Mouse (Mus musculus): ENCODE results near the gene Trp73. TPM values are rescaled to one million over a fixed set of nuclear protein-coding genes. Genes with fewer than 3 reads are reported as not detected.

Gene Trp73
- polyA plus RNA-seq, 1 experiment from 2014 or later, result 9.1 TPM

DNA sequence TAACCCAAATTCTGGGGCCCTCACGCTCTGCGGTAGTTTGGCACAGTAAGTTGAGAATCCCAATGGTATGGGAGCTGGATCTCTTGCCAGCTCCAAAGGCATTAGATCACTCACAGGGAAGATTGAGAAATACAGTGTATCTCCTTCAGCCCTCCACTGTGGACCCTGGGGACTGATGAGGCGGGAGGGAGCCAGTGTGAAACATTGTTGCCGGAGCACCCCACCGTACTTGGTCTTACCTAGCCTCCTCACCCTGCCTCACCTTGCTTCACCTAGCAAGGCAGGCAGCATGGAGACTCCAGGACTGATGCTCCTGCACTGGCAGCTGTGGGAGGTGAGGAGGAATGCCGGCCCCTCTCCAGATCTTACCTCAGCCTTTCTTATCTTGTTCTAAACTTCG is 84.5 kb downstream of the Trp73 start:
- H3K27ac ChIP-seq, result no peak overlapping the region
- ATAC-seq (ENCODE audit: low FRiP score), result no peak
- no peak overlapping the region for H3K9ac ChIP-seq

GRCm38 (mm10) chr4:154053065-154053464 is 86.9 kb downstream of the Trp73 start:
- H3K4me3 ChIP-seq (replicated peaks), result no peak overlapping the region
- no peak overlapping the region for H3K9ac ChIP-seq
- no peak overlapping the region for H3K27ac ChIP-seq
- H3K9me3 ChIP-seq, result no peaks in the 10 kb centered on the region
- H3K4me1 ChIP-seq, result no peaks in the 10 kb centered on the region
- no peaks in the 10 kb centered on the region for H3K36me3 ChIP-seq (replicated peaks)
- 72% methylated on average over 4 of the region's 4 CpGs for WGBS
- no peak overlapping the region for H3K4me2 ChIP-seq
- ATAC-seq (ENCODE audit: low FRiP score), result no peak
- H3K27me3 ChIP-seq, result no peaks in the 10 kb centered on the region

More for the DNA sequence above, 84.5 kb downstream of the Trp73 start:
- Histone ChIP-seq H3K4me3 (replicated peaks) (no peak overlapping the region), H3K4me2 (no peak overlapping the region), H3K27me3 (0 out of 2 replicates have a peak, but pooled peaks cover 3% of the 10 kb centered on the region), H3K9me3 (no peaks in the 10 kb centered on the region), H3K4me1 (no peaks in the 10 kb centered on the region), H3K36me3 (replicated peaks) (no peaks in the 10 kb centered on the region)
- 89% methylated on average over 7 of the region's 7 CpGs for WGBS

GRCm38 (mm10) chr4:154051401-154051800 is 88.6 kb downstream of the Trp73 start:
- Histone ChIP-seq H3K9me3 (no peaks in the 10 kb centered on the region), H3K27me3 (no peaks in the 10 kb centered on the region), H3K4me2 (no peak overlapping the region), H3K36me3 (replicated peaks) (no peaks in the 10 kb centered on the region), H3K27ac (no peak overlapping the region), H3K4me1 (no peaks in the 10 kb centered on the region), H3K4me3 (replicated peaks) (no peak overlapping the region), H3K9ac (no peak overlapping the region)
- WGBS, result 82% methylated on average over 3 of the region's 3 CpGs
- no peak for ATAC-seq (ENCODE audit: low FRiP score)

DNA sequence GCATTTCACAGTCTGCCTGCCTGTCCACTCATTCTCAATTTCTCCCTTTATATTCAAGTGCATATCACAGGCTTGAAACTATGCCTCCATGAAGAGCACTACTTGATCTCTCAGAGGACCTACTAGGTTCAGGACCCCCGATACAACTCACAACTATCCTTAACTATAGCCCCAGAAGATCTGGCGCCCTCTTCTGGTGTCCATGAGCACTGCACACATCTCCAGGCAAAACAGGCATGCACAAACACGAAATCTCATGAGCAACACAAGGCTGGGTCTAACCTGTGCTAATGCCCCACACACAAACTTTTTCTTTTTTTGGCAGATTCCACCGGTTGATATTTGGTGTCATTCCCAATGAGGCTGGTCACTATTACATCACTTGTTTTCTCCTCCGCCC is 94.2 kb downstream of the Trp73 start:
- H3K9me3 ChIP-seq, result no peaks in the 10 kb centered on the region; the same call in 1 of the 2 replicates
- H3K4me2 ChIP-seq, result no peak overlapping the region
- H3K36me3 ChIP-seq (replicated peaks), result no peaks in the 10 kb centered on the region
- no peak overlapping the region for H3K27ac ChIP-seq
- H3K4me3 ChIP-seq (replicated peaks), result no peak overlapping the region
- no peak overlapping the region for H3K9ac ChIP-seq
- 71% methylated on average over 5 of the region's 5 CpGs for WGBS
- peaks cover 6% of the 10 kb centered on the region; the same call in 1 of the 2 replicates for H3K27me3 ChIP-seq
- H3K4me1 ChIP-seq, result no peaks in the 10 kb centered on the region
- ATAC-seq (ENCODE audit: low FRiP score), result no peak

DNA sequence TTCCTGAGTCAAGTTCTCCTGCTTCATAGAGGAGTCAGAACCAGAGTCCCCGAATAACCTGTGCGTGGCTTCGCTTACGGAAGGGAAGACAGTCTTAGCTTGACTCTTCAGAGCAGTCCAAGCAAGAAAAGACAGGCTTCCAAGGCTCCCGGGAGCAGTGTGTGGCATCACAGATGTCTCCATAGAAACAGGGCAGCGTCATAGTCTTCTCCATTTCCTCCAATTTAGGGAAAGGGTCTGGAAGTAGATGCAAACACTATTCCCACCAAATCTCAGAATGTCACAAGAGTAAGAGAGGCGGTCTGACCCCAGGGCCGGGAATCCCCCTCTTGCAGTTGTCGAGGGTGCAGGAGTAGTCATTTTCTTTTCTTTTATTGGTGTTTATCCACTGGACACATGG is 97.4 kb downstream of the Trp73 start, which contains the start of gene Ccdc27:
Gene Ccdc27, minus strand, starts transcription at position 101 of the 400 bp plus-strand sequence.
- no peak for ATAC-seq (ENCODE audit: low FRiP score)
- 86% methylated on average over 9 of the region's 9 CpGs for WGBS

DNA sequence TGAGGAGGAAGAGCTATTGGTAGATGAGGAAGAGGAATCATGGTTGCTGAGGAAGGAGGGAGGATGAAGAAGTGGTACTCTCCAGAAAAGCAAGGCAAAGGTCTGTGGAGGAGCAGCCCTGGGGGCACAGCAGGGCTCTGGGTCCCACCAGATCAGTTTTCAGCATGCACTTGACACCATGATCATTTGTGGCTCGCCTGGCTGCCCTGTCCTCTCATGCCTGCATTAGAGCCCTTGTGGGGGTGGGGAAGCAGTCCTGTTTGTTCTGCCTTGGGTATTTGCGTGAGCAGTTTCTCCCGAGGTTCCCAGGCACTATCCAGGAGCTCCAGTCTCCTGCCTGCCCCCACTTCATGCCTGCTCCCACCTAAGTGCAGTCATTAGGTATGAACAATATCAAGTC is 102.9 kb downstream of the Trp73 start:
- ATAC-seq (ENCODE audit: low FRiP score), result no peak
- 50% methylated on average over 3 of the region's 3 CpGs for WGBS
- no peak overlapping the region for H3K27ac ChIP-seq
- H3K36me3 ChIP-seq (replicated peaks), result no peaks in the 10 kb centered on the region
- peaks cover 17% of the 10 kb centered on the region; the same call in 1 of the 2 replicates for H3K27me3 ChIP-seq
- H3K4me2 ChIP-seq, result no peak overlapping the region
- H3K9me3 ChIP-seq, result no peaks in the 10 kb centered on the region
- H3K4me3 ChIP-seq (replicated peaks), result no peak overlapping the region
- no peaks in the 10 kb centered on the region for H3K4me1 ChIP-seq
- no peak overlapping the region for H3K9ac ChIP-seq

More for the DNA sequence above, 97.4 kb downstream of the Trp73 start, which contains the start of gene Ccdc27:
- peaks cover 10% of the 10 kb centered on the region; the same call in 1 of the 2 replicates for H3K27me3 ChIP-seq
- no peaks in the 10 kb centered on the region; the same call in 1 of the 2 replicates for H3K9me3 ChIP-seq
- no peaks in the 10 kb centered on the region for H3K36me3 ChIP-seq (replicated peaks)
- no peaks in the 10 kb centered on the region for H3K4me1 ChIP-seq
- H3K27ac ChIP-seq, result no peak within 1 kb of the TSS
- H3K4me3 ChIP-seq (replicated peaks), result no peak within 1 kb of the TSS
- no peak within 1 kb of the TSS for H3K9ac ChIP-seq
- H3K4me2 ChIP-seq, result no peak within 1 kb of the TSS

- Histone ChIP-seq H3K4me1 (peaks cover 18% of the 10 kb centered on the region), H3K4me3 (replicated peaks) (no peak overlapping the region), H3K9ac (no peak overlapping the region), H3K9me3 (no peaks in the 10 kb centered on the region), H3K27me3 (peaks cover 50% of the 10 kb centered on the region), H3K4me2 (no peak overlapping the region), H3K27ac (no peak overlapping the region), H3K36me3 (replicated peaks) (no peaks in the 10 kb centered on the region)
- no peak for ATAC-seq (ENCODE audit: low FRiP score)
Measured at GRCm38 (mm10) chr4:154028646-154029045, 111.4 kb downstream of the Trp73 start.

GRCm38 (mm10) chr4:154028066-154028465 is 111.9 kb downstream of the Trp73 start:
- H3K27me3 ChIP-seq, result peaks cover 48% of the 10 kb centered on the region
- no peak overlapping the region for H3K9ac ChIP-seq
- H3K36me3 ChIP-seq (replicated peaks), result no peaks in the 10 kb centered on the region
- no peaks in the 10 kb centered on the region for H3K9me3 ChIP-seq
- no peak overlapping the region for H3K4me2 ChIP-seq
- 83% methylated on average over 7 of the region's 7 CpGs for WGBS
- H3K4me1 ChIP-seq, result peaks cover 18% of the 10 kb centered on the region
- H3K27ac ChIP-seq, result no peak overlapping the region
- H3K4me3 ChIP-seq (replicated peaks), result no peak overlapping the region
- ATAC-seq (ENCODE audit: low FRiP score), result no peak

- Histone ChIP-seq H3K9ac (peak overlapping the region; percentile 48; the same call in 1 of the 2 replicates), H3K4me2 (peak overlapping the region; percentile 58), H3K4me3 (replicated peaks) (peak overlapping the region; percentile 30; the same call in 1 of the 2 replicates), H3K27ac (no peak overlapping the region), H3K36me3 (replicated peaks) (peaks cover 11% of the 10 kb centered on the region), H3K9me3 (no peaks in the 10 kb centered on the region), H3K4me1 (peaks cover 18% of the 10 kb centered on the region), H3K27me3 (peaks cover 42% of the 10 kb centered on the region)
- no peak for ATAC-seq (ENCODE audit: low FRiP score)
- 35% methylated on average over 2 of the region's 2 CpGs for WGBS
Measured at GRCm38 (mm10) chr4:154026441-154026761, 113.6 kb downstream of the Trp73 start.

DNA sequence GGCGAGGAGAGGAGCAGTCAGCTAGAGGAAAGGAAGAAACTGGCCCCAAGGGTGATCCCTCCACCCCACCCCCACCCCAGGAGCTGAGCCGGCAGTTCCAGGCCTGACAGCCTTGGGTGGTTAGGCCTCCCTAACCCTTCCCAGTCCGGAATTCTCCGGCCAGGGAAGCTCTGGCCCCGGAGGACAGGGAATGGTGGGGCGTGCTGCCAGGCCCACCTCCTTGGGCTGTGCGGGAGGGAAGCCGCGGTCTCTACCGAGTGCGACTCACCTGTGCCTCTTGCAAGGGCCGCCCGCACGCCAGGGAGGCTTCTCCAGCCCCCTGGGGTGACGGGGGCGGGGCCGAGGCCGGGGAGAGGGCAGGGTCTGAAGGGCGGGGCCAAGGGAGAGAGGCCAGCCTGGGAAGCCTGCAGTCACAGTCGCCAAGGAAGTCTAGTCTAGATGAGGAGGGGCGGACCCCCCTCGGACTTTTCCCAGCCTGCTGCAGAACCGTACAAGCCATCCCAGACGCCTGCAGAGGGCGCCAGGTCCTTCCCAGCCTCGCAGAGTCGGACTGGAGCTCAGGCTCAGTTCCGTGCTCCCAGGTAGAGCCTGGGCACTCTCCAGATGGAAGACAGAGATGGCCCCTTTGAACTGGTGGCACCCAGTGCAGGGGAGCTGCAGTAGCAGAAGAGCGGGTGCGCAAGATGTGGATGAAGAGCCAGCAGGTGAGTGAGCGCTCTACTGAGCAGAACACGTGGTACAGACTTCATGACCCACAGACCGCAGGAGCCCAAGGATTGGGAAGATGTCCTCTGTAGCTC is 114.2 kb downstream of the Trp73 start, which contains the start of gene Smim1:
Gene Smim1, minus strand, starts transcription at position 590 of the 800 bp plus-strand sequence.
- Histone ChIP-seq H3K4me1 (peaks cover 18% of the 10 kb centered on the region), H3K4me3 (replicated peaks) (peak within 1 kb of the TSS; percentile 30), H3K27me3 (peaks cover 42% of the 10 kb centered on the region), H3K36me3 (replicated peaks) (peaks cover 17% of the 10 kb centered on the region), H3K9me3 (no peaks in the 10 kb centered on the region), H3K9ac (peak within 1 kb of the TSS; percentile 48), H3K27ac (no peak within 1 kb of the TSS), H3K4me2 (peak within 1 kb of the TSS; percentile 58)
- ATAC-seq (ENCODE audit: low FRiP score), result peak; percentile 39; the same call in 1 of the 2 replicates
- 2% methylated on average over 33 of the region's 33 CpGs for WGBS

- Histone ChIP-seq H3K4me1 (peaks cover 18% of the 10 kb centered on the region), H3K27me3 (peaks cover 42% of the 10 kb centered on the region), H3K36me3 (replicated peaks) (peaks cover 26% of the 10 kb centered on the region), H3K27ac (no peak overlapping the region), H3K4me2 (peak overlapping the region; percentile 58), H3K4me3 (replicated peaks) (no peak overlapping the region), H3K9ac (no peak overlapping the region), H3K9me3 (no peaks in the 10 kb centered on the region)
- ATAC-seq (ENCODE audit: low FRiP score), result no peak
- WGBS, result 36% methylated on average over 17 of the region's 17 CpGs
Measured at GRCm38 (mm10) chr4:154024729-154025521, 115.1 kb downstream of the Trp73 start.
